Mouse (Mus musculus) layer of hippocampus, adult 11-12 months (tissue): ENCODE measurements around the gene Etfbkmt.
"Not testable (repeated sequence)": the region's sequence is repeated elsewhere in the genome, so short reads cannot be mapped to it uniquely, and the experiment has no call there.

ENCODE experiments used
- DNase-seq: peaks from one replicate; pipeline ENCODE4 v3.0.0; 2022; ENCODE audit warnings: low spot score

Gene Etfbkmt

DNA sequence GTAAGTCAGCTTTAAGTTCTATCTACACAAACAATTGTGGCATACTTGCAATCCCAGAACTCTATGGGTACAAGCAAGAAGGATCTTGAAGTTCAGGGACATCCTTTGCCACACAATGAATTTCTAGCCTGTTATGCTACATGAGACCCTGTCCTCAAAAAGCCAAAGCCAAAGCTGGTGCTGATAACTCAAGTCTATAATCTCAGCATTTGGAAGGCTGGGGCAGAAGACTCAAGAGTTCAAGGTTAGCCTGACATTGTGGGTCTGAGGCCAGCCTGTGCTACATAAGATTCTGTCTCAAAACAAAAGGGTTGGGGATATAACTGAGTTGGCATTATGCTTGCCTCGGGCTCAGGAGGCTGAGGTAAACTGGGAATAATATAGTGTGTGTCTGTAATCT lies 47.7 kb downstream of the Etfbkmt start:
- DNase-seq: no peak

GRCm38 (mm10) chr6:149188041-149188924 lies 48.6 kb downstream of the Etfbkmt start, which contains the start of gene Amn1:
Gene Amn1 (minus strand): TSS chr6:149188712.
- DNase-seq: peak; percentile 97

DNA sequence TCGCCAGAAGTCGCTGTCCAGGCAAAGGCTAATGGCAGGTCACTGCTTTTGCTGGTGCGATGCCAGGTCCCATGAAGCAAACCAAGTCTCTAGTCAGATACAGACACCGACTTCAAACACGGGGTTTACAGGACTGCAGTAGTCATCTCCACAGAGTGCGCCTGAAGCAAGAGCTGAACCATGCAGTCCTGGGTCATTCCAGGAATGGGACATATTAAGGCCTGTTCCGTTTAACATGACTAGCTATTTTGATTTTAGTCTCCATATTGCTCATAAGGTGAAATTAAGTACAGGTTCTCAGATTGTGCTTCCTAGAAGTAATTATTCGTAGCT lies 49.2 kb downstream of the Etfbkmt start:
- DNase-seq: no peak

DNA sequence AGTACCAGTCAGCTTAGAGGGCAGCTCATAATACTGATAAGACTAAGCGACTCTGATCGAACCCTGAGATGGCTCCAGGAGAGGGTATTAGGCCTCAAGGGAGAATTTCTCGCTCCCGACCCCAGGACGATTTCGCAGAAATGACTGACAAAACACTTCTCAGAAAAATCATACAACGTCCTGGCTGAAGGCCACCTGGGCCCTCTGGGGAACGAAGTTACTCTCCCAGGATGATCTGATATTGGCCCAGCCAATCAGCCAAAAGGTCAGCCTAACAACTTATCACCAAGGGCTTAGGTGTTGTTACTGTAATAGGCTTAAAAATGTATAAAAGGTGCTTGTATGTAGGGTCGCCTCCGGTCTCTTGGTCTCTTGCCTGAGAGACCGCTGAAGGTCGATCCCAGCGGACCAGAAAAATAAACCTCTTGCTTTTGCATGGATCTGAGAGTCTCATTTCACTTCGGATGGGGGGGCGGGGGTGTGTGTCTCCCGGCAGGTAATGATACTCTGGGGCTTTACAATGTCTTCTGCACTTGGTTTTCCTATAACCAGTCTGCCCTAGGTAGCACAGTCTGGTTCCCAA lies 49.8 kb downstream of the Etfbkmt start:
- DNase-seq: no peak

- not testable (repeated sequence) for DNase-seq
These were observed 52.3 kb downstream of the Etfbkmt start for GRCm38 (mm10) chr6:149191951-149192350.

- no peak for DNase-seq
These were observed 53.7 kb downstream of the Etfbkmt start for GRCm38 (mm10) chr6:149193276-149193905.

GRCm38 (mm10) chr6:149197116-149197515 lies 57.5 kb downstream of the Etfbkmt start:
- no peak for DNase-seq

GRCm38 (mm10) chr6:149198572-149198971 lies 58.9 kb downstream of the Etfbkmt start:
- DNase-seq: no peak
